Mouse (Mus musculus) gastrocnemius, postnatal 14 days (tissue): ENCODE measurements around the gene Uncx. TPM values are rescaled to one million over a fixed set of nuclear protein-coding genes. Genes with fewer than 3 reads are reported as not detected.

Experiments used
- DNase-seq: peaks from one replicate; pipeline ENCODE4 v3.0.0; 2021; ENCODE audit warnings: mixed read lengths
- intact Hi-C: fragments of 180-260 bp; cut with DNase I; formaldehyde crosslinking; loops from one replicate; pipeline ENCODE4 v1.15.1; 2025; ENCODE audit warnings: low total_unique reads
- long read RNA-seq, 2 experiments: library from polyadenylated mRNA; stranded (forward); transcript quantifications; one replicate each; pipeline ENCODE4 v2.0.0; 2021
- total RNA-seq, 2 experiments: library from RNA; stranded (reverse); gene quantifications; 2 replicates each; pipeline ENCODE4 v1.2.3; 2021

Gene Uncx
- not detected for total RNA-seq
- long read RNA-seq, experiment 1, result 0 reads
- long read RNA-seq, experiment 2, result 0 reads

DNA sequence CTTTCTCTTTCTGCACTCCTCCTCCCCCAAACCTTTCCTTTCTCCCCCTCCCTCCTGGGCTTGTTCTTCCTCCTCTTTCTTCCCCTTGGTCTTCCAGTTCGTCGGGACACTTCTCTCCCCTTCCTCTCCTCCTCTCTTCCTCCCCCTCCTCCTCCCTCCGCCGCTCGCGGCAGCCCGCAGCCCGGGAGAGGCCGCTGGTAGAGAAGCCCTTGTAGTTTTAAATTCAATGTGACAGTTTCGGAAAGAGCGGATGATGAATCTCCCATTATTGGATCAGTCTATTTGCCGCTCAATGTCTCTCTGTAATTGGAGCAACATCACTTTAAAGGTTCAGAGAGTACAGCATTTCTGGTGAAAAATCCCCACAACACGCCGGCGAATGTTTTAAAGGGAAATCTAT, at the start of gene Uncx:
Uncx (plus strand) TSS at position 281 of the 400 bp plus-strand sequence.
- no peak for DNase-seq

DNA sequence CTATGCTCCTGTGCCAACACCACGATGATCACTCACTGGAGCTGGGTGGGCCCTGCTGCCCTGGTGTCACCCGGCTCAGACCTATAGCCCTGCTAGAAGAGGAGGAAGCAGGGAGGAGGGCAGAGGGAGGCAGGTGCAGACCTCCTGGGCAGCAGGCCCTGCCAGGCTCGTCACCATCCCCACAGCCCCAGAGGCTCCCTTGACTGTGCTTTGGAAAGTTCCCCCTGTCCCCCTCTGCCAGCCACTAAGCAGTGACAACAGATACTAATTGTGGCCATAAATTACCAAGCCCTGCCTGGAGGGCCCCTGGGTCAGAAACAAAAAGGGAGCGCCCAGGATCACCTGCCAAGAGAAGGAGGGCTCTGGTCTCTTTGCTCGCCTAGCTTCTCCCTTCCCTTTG, 49.6 kb upstream of the Uncx start:
- intact Hi-C loops, result no loop called here
- no peak for DNase-seq

More for the DNA sequence above, at the start of gene Uncx:
- intact Hi-C loops, result no loop called here

DNA sequence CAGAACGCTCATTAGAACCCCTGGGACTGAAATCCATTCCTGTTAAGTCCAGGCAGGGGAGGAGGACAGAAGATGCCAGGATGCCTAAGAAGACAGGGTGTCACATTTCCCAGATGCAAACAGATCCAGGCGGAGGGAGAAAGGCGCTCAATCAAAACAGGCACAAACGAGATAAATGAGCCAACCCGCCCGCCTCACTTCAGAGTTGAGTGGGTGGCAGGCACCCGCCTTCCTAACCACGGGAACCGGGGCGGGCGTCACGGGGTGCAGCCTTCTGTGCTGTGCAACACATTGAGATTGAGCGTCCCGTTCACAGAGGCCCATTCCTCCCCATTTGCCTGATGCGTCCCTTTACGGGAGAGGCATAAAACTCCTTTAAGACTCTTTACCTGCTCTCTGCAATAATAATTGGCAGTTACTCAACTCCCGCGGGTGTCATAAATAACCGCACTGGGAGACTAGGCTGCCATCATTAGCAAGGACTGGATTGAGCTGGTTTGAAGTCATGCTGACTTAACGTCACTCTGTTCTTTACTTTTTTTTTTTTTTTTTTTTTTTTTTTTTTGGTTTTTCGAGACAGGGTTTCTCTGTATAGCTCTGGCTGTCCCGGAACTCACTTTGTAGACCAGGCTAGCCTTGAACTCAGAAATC, 48.1 kb upstream of the Uncx start:
- no peak for DNase-seq
- intact Hi-C loops, result no loop called here

GRCm38 (mm10) chr5:139496939-139497338, 46.4 kb upstream of the Uncx start:
- DNase-seq, result no peak
- intact Hi-C loops, result no loop called here

DNA sequence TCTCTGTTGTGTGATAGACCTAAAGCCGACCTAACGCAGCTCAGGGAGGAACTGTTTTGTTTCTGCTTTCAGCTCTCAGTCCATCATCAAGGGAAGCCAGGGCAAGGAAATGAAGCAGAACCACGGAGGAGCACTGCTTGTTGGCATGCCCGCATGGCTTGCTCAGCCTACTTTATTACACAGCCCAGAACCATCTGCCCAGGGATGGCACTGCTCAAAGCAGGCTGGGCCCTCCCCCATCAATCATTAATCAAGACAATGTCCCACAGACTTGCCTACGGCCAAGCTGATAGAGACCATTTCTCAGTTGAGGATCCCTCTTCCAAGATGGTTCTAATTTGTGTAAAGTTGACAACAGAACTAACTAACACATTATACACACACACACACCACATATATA, 44.5 kb upstream of the Uncx start:
- DNase-seq, result no peak
- intact Hi-C loops, result no loop called here

DNA sequence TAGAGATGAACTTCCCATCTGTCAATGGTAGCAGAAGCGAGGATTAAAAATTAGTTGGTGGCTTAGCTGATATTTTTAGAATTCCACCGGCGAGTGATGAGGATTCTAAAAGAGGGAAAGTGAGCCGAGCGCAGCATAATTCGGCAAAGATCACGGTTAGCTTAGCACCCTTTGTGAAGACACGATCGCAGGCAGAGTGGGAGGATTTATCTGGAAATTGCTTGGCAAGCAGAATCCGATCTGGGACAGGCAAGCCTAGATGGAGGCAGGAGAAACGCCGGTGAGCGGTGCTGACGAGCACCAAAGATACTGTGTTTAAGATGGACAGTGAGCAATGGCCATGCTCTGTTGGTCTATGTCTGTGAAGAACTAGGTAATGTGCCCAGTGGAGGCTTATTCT, 41.0 kb upstream of the Uncx start:
- intact Hi-C loops, result no loop called here

GRCm38 (mm10) chr5:139505073-139505606, 38.2 kb upstream of the Uncx start:
- DNase-seq, result peak; percentile 75
- intact Hi-C loops, result loop anchor here (5.0 kb wide), 1 partner anchor 148 kb away; no protein-coding TSS in a partner anchor

More for the DNA sequence above, 41.0 kb upstream of the Uncx start:
- DNase-seq, result no peak

DNA sequence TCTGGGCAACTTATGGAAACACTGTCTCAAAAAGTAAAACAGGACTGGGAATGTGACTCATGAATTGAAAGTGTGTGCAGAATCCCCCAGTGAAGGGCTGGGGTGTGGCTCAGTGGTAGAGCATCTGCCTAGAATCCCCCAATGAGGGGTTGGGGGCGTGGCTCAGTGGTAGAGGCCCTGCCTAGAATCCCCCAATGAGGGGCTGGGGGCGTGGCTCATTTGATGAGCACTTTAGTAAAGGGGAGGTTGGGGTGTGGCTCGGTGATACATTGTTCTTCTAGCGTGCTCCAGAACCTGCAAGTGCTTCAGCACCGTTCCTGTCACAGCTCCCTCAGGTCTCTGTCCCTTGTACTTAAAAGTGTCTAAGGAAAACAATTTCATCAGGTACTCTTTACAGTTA, 37.1 kb upstream of the Uncx start:
- intact Hi-C loops, result loop anchor here (5.0 kb wide), 1 partner anchor 149 kb away; no protein-coding TSS in a partner anchor
- no peak for DNase-seq

DNA sequence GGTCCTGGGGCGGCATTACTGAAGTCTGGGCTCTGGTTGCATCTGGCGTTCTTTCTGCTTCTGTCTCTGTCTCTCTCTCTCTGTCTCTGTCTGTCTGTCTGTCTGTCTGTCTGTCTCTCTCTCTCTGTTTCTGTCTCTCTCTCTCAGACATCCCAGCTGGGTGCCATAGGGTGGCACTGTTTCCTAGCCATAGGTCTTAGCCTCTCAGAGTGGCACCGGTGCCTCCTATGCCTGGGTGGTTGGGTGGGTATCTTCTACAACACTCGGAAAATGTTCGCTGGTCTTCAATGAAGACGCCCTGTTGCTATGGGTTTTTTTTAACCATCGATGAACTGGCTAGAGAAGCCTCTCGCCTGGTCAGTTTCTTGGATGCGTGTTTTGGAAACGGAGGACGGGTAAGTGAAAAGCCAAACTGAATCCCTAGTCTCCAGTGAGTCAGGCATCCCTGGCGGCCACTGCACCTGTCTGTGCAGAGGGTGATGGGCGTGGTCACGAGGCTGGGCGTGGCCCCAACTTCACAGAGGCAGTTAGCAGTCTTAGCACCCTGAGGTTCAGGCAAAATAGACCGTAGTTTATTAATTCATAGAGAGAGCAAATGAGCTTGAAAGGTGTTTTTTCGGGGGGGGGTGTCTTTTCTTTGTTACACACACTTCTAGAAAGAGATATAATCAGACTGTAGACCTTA, 32.5 kb upstream of the Uncx start:
- DNase-seq, result no peak
- intact Hi-C loops, result no loop called here

DNA sequence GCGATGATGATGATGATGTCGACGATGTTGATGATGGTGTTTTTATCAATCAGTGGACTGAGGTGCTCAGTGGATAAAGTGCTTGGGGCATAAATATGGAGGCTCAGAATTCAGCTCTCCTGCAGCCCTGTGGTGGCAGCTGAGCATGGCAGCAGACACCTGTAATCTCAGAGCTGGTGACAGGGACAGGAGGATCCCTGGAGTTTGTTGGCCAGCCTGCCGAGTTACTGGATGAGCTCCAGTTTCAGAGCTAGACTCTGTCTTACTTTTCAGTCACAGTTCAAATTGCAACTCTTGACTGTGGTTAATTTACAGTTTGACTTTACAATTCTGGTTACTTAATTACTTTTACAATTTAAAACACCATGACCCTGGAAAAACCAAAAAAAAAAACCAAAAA, 31.1 kb upstream of the Uncx start:
- intact Hi-C loops, result no loop called here
- DNase-seq, result no peak

DNA sequence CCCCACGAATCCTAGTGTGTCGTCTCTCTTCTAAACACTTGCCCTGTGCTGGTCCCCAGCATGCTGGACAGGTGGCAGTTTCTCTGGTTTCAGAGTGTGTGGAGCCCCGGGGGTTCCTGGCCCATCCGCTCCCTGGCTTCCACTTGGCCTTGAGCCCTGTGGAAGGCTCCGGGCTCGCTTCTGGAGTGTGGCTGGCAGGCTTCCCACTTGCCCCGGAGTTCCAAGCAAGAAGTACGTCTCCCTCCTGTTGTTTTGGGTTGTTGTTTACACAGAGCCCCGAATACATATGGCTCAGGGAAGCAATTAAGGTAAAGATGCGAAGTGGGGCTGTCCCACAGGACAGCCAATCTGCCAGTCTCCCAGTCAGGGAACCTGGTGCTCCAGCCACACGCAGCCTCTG, 27.0 kb upstream of the Uncx start:
- DNase-seq, result no peak
- intact Hi-C loops, result no loop called here

- DNase-seq, result no peak
- intact Hi-C loops, result no loop called here
These were observed 23.0 kb upstream of the Uncx start for GRCm38 (mm10) chr5:139520069-139520834.

DNA sequence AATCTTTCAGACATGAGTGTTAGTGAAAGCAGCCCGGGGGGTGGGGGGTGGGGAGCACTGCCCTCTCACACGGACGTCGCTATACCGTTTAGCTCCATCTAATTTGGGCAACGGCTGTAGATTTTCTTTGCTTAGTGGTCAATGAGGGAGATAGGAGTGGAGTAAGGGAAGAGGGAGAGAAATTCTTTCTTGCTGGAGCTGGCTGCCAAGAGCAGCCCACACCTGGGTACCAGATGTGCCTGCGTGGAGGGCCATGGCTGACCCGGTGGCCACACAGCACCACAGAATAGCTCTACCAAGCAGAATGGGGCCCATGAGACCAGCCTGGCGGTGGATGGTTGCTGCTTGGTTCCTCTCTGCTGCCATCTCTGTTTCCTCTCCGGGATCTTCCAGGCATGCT, 21.3 kb upstream of the Uncx start:
- no peak for DNase-seq
- intact Hi-C loops, result no loop called here

DNA sequence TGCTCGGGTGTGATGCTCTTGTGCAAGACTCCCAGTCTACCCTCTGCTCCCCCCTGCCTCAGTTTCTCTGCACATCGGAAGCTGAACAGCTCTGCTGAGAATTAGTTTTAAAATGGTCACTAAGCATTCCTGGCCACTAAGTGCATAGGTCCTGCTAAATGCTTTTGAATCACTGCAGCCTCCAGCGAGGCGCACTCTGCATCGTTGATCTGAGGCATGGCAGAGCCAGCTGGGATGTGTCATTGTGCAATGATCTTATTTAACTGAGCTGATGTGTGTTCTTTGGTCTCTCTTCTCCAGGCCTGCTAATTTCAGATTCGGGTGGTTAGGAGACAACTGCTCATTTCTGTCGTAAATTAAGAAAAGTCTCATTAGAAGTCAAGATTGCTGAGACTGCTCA, 14.4 kb upstream of the Uncx start:
- no peak for DNase-seq
- intact Hi-C loops, result no loop called here

- intact Hi-C loops, result loop anchor here (5.0 kb wide), 1 partner anchor 217 kb away; no protein-coding TSS in a partner anchor
- DNase-seq, result no peak
These were observed 7.8 kb upstream of the Uncx start for GRCm38 (mm10) chr5:139535386-139535919.

DNA sequence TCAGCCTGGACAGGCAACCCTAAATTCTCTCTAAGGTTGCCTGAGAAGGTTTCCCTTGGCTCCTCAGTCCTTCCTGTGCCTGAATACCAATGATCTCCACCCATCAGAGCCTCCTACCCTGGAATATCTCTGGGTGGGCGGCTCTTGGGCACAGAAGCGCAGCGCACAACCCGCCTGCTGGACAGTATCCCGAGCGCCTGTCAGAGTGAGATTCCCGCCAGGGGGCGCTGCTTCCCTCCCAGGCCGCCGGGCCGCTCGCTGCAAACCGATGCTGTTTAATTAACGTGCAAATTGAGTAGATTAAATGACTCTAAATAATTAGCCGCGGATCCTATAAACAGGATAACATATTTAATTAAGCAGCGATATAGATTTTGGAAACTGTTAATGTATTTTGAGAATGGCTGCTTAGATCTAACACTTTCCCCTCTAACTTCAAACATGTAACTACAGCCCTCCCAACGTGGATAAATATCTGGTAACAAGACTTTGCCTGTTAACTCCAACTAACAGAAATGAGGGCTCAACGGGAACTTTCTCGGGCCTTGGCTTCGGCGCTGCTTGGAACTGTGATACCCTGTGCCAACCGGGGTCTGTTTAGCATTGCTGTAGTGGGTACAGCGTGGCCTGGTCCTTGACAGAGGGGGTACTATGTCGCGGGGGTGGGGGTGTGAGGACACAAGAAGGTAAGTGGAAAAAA, 6.9 kb upstream of the Uncx start:
- peak; percentile 80 for DNase-seq
- intact Hi-C loops, result loop anchor here (2.0 to 5.0 kb wide), 2 partner anchors 132 to 216 kb away; no protein-coding TSS in a partner anchor

DNA sequence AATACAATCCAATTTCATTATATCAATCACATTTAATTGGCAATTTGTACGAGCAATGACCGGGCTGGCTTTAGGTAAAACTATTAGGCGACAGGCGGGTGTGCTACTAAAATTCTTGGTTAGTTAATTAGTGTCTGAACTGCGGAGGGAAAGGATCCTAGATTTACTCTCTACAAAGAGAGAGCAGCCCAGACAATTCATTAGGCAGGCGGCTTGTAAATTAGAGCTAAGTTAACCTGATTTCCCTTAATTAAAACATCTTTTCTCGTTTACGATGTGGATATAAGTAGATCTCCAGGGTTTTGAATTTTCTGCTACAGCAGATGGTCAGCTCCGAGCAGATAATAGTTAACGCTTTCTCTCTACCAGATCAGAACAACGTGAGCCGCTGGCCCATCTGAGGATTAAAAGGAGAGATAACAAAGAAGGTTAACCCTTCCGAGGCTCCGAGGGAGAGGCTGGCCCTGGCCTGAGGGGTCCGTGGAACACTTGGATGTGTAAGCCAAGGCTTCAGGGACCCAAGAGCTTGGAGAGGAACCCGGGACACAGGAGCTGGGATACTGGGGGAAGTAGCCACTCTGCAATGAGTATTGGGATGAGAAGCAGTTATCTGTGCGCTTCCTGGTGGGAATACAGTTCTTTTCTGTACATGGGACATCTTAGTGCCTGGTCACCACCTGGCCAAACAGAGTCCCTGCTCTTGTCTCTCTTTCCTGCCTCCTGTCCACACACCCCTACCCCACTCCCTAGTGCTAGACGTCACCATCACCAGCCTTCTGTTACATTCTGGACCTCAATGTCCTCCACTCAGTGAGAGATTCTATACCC, 6.2 kb upstream of the Uncx start:
- intact Hi-C loops, result loop anchor here (2.0 to 5.0 kb wide), 2 partner anchors 132 to 215 kb away; no protein-coding TSS in a partner anchor
- no peak for DNase-seq

- intact Hi-C loops, result loop anchor here (2.0 to 5.0 kb wide), 2 partner anchors 131 to 215 kb away; no protein-coding TSS in a partner anchor
- DNase-seq, result no peak
These were observed 5.6 kb upstream of the Uncx start for GRCm38 (mm10) chr5:139537739-139538135.
